Mouse (Mus musculus) spleen, adult 2 months (tissue): ENCODE measurements at regions not wholly inside any gene's neighbourhood (a gene's known extent, or its start where the extent isn't known, plus 50 kb on each side); places are given as distances from the start of the nearest gene placed in this dataset.

ENCODE experiments used
- DNase-seq, 2 experiments: peaks; one replicate each; pipeline versions ENCODE4 v3.0.0 to v3.0.0-alpha.2; 2012 to 2021; ENCODE audit warnings: low spot score in 2 of 2, low read depth in 1 of 2
- H3K27ac ChIP-seq: fragments of 200-500 bp; 2 replicates; pipeline ENCODE4 v1.5.1; 2012; ENCODE audit warnings: low read length, inconsistent platforms; ENCODE audit not compliant: insufficient read depth
- H3K27me3 ChIP-seq: fragments of 200-500 bp; 2 replicates; pipeline ENCODE4 v1.6.1; 2012; ENCODE audit warnings: mild to moderate bottlenecking, moderate library complexity, low read length, inconsistent platforms; ENCODE audit not compliant: control insufficient read depth, insufficient read depth
- H3K36me3 ChIP-seq: fragments of 200-500 bp; 2 replicates; pipeline ENCODE4 v1.6.1; 2012; ENCODE audit warnings: mild to moderate bottlenecking, low read length, inconsistent platforms; ENCODE audit not compliant: control insufficient read depth, insufficient read depth
- H3K4me1 ChIP-seq: fragments of 200-500 bp; 2 replicates; pipeline ENCODE4 v1.6.1; 2011; ENCODE audit warnings: inconsistent platforms; ENCODE audit not compliant: control insufficient read depth, insufficient read depth, insufficient read length
- H3K4me3 ChIP-seq: fragments of 200-500 bp; 2 replicates; pipeline ENCODE4 v1.5.1; 2011; ENCODE audit warnings: mild to moderate bottlenecking, inconsistent platforms; ENCODE audit not compliant: insufficient read depth, insufficient read length; ENCODE audit errors: extremely low read depth
- CTCF ChIP-seq: fragments of 200-500 bp; IDR thresholded peaks from 2 replicates; pipeline ENCODE4 v1.5.1; 2011; ENCODE audit warnings: mild to moderate bottlenecking, inconsistent platforms; ENCODE audit not compliant: insufficient read depth, insufficient read length, insufficient replicate concordance; ENCODE audit errors: extremely low read depth
- POLR2A ChIP-seq: fragments of 200-500 bp; IDR thresholded peaks from 2 replicates; pipeline ENCODE4 v1.6.1; 2011; ENCODE audit warnings: low read depth, low read length, inconsistent platforms
- WGBS: fragments of 180-500 bp; shearing (Covaris S2); methylation state at CpG from one replicate; pipeline ENCODE4 v1.1.7; 2018; 5-methylcytosine and 5-hydroxymethylcytosine counted together

DNA sequence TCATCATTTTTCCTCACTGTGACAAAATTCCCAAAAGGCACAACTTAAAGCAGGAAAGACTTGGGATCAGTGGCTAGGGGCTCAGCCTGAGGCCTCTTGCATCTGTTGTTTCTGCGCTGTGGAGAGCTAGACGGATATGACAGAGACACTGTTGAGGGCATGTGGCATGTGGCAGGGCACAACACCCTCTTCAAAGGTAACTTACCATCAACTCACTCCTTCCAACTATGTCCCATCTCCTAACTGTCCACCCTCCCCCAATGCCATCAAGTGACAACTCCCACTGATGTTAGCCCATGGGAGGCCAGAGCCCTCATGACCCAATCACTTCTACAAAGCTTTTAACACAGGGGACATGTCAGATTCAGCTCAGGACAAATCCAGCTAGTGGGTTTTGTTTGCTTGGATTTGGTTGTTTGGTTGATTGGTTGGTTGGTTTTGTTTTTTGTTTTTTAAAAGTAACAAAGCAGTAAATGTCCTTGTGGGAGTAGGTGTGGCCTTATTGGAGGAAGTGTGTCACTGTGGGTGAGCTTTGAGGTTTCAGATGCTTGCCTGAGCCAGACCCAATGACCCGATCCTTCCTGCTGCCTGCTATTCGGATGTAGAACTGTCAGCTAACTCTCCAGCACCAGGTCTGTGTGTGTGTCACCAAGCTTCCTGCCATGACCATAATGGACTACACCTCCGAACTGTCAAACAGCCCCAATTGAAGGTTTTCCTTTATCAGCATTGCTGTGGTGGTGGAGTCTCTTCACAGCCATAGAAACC, 53.2 kb upstream of the Lef1 start:
- no peak for TF ChIP-seq CTCF
- 35% methylated on average over 5 of the region's 5 CpGs for WGBS
- Histone ChIP-seq H3K4me3 (no peak overlapping the region), H3K27me3 (no peaks in the 10 kb centered on the region), H3K27ac (no peak overlapping the region), H3K36me3 (no peaks in the 10 kb centered on the region), H3K4me1 (peaks cover 10% of the 10 kb centered on the region)
- peak; percentile 54 to 77 for DNase-seq

DNA sequence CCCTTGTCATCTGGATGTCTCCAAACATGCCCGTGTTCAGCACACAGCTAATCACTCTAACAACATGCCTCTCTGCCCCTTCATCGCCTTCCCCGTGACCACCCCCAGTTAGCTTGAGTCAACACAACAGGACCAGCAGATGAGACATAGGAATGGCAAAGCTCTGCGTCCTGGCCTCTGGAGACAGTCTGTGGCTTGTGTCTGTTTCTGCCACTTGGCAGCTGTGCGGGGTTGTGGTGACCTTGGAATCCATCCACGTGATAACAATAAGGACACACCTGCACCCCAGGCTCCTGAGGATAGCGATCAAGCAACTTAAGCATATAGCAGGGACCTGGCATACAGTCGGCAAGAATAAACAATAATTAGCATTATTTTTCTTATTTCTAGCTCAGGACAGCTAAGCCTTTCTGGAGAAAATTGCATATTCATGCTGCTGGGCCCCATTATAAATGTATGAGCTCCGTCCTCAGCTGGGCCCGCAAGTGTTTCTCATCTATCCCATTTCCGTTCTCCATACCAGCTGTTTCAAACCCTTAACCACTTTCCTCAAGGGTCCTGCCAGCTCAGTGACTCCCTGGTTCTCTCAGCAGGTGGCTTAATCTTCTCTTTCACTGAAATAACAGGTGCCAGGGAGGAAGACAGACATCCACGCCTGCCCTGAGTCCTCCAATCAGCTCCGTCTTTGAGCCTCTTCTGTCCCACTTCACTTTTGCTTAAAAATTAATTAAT, 55.9 kb upstream of the Lef1 start:
- TF ChIP-seq CTCF, result no peak
- no peak for TF ChIP-seq POLR2A
- Histone ChIP-seq H3K4me1 (peaks cover 10% of the 10 kb centered on the region), H3K36me3 (no peaks in the 10 kb centered on the region), H3K4me3 (no peak overlapping the region), H3K27me3 (no peaks in the 10 kb centered on the region), H3K27ac (no peak overlapping the region)
- 44% methylated on average over 13 of the region's 13 CpGs for WGBS
- no peak for DNase-seq

DNA sequence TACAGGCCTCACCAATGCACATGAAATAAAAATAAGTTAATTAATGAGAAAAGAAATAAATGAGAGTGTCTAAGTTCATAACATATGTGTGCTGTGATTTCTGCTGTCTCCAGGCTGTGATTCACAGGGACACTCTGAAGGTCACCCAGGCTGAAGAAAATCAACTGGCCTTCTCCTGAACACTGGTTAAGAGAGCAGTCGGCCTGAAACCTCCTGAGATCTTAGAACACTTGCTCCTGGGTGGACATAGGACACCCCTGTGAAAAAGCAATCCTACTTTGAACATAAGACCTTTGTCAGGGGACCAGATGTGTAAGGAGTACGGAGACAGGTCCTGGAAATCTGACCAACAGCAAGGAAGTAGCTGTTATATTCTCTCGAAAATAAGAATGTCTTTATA, 62.6 kb upstream of the Lef1 start:
- TF ChIP-seq CTCF, result no peak
- no peak for TF ChIP-seq POLR2A
- Histone ChIP-seq H3K4me3 (no peak overlapping the region), H3K4me1 (no peaks in the 10 kb centered on the region), H3K27me3 (no peaks in the 10 kb centered on the region), H3K27ac (no peak overlapping the region), H3K36me3 (no peaks in the 10 kb centered on the region)
- WGBS, result 85% methylated on average over 3 of the region's 3 CpGs
- DNase-seq, result no peak

DNA sequence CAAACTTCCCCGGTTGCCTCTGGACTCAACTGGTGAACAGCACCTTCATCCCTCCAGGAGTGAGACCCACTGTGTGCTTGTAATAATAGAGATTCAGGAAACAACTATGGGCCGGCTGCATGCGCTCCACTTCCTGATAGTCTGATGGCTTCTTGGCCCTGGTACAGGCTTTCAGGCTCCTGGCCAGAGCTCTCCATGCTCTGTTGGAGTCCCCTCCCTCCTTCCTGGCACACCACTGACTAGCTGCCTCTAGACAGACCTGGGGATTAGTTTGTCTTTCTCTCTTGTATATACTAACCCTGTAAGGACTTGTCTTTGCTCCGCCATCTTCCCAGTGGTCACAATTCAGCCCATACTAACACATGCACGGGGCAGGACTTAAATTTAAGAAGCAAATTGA, 63.9 kb upstream of the Lef1 start:
- H3K27ac ChIP-seq, result no peak overlapping the region
- no peaks in the 10 kb centered on the region for H3K27me3 ChIP-seq
- 74% methylated on average over 5 of the region's 5 CpGs for WGBS
- DNase-seq, result no peak
- H3K36me3 ChIP-seq, result no peaks in the 10 kb centered on the region
- TF ChIP-seq POLR2A, result no peak
- TF ChIP-seq CTCF, result no peak
- H3K4me3 ChIP-seq, result no peak overlapping the region
- H3K4me1 ChIP-seq, result no peaks in the 10 kb centered on the region

DNA sequence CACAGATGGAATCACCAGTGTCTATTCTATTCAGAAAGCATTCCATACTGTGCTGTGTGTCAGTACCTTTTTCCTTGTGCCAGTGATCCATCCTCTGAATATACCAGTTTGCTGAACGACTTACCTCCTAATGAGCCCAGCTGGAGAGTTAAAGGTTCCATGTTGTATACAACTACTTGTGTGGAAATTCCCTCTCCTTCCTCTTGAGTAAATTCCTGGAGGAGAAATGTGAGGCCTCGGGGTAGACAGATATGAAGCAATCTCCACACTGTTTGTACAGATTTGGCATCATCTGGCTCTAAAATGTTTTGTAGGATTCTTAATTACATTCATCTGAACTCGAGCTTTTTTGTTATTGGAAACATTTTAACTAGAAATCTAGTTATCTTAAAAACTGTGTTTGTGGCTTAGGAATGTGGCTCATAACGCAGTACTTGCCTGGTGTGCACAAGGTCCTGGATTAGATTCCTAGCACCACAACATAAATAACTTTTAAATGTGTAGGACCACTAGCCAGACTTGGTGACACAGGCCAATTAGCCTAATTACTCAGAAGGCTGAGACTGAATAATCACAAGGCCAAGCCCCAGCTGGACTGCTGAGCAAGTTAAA, 70.0 kb upstream of the Lef1 start:
- H3K36me3 ChIP-seq, result no peaks in the 10 kb centered on the region
- TF ChIP-seq POLR2A (no peak), CTCF (no peak)
- no peak overlapping the region for H3K27ac ChIP-seq
- no peak overlapping the region for H3K4me3 ChIP-seq
- no peak for DNase-seq
- 70% methylated on average over 4 of the region's 4 CpGs for WGBS
- no peaks in the 10 kb centered on the region for H3K27me3 ChIP-seq
- H3K4me1 ChIP-seq, result no peaks in the 10 kb centered on the region

DNA sequence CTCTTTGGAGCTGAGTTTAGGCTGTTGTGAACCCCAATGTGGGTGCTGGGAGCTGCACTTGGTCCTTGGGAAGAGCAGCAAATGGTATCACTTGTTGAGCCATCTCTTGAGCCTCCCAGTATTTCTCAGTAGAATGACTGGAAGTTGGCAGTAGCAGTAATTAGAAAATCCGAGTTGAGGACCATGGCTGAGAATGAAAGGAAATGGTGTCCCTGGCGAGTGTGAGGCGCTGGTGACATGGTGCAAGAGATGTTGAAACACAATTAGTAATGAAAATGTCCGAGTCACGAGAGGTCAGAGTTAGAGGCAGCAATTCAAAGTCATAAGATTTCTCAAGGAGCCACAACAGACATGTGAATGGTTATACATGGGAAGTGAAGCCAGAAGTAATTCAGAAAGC, 73.2 kb upstream of the Lef1 start:
- 88% methylated on average over 5 of the region's 5 CpGs for WGBS
- H3K36me3 ChIP-seq, result no peaks in the 10 kb centered on the region
- TF ChIP-seq CTCF (no peak), POLR2A (no peak)
- H3K27me3 ChIP-seq, result no peaks in the 10 kb centered on the region
- no peak overlapping the region for H3K4me3 ChIP-seq
- H3K27ac ChIP-seq, result no peak overlapping the region
- DNase-seq, result no peak
- no peaks in the 10 kb centered on the region for H3K4me1 ChIP-seq
